Mouse (Mus musculus): ENCODE measurements around the gene Tent4b. TPM values are rescaled to one million over a fixed set of nuclear protein-coding genes. Genes with fewer than 3 reads are reported as not detected.

The Tent4b gene
- polyA plus RNA-seq, 1 experiment from 2014 or later = 11.3 TPM

DNA sequence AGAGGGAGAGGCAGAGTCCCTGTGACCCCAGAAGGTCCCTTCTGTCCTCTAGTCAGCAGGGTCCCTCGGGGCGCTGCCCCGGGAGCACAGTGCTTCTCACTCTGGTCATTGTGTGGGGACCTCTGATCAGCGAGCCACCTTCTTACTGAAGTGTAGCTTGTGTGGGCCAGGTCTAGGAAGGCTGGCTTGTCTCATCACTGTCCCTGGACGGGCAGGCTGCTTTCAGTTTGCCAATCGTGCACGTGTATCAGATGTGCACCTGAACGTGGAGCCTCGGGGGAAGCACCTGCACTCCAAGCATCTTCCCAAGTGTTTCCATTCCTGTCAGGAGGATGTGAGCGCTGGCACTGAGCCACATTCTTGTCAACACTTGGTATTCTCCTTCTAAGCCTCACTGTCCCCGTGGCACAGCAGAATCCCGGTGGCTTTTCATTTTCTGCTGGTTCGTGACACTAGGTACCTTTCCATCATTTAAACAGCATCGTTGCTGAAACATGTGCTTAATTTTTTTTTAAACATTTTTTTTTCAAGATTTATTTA, 87.5 kb downstream of the Tent4b start:
- H3K4me1 ChIP-seq = peaks cover 52% of the 10 kb centered on the region
- H3K36me3 ChIP-seq = no peaks in the 10 kb centered on the region
- no peaks in the 10 kb centered on the region for H3K9me3 ChIP-seq
- no peak overlapping the region for H3K27ac ChIP-seq
- DNase-seq (ENCODE audit: low spot score) = no peak
- peaks cover 45% of the 10 kb centered on the region for H3K27me3 ChIP-seq (ENCODE audit: insufficient read depth, poor library complexity, severe bottlenecking)
- H3K4me3 ChIP-seq = no peak overlapping the region
- whole genome bisulfite sequencing = 70% methylated on average over 14 of the region's 14 CpGs

DNA sequence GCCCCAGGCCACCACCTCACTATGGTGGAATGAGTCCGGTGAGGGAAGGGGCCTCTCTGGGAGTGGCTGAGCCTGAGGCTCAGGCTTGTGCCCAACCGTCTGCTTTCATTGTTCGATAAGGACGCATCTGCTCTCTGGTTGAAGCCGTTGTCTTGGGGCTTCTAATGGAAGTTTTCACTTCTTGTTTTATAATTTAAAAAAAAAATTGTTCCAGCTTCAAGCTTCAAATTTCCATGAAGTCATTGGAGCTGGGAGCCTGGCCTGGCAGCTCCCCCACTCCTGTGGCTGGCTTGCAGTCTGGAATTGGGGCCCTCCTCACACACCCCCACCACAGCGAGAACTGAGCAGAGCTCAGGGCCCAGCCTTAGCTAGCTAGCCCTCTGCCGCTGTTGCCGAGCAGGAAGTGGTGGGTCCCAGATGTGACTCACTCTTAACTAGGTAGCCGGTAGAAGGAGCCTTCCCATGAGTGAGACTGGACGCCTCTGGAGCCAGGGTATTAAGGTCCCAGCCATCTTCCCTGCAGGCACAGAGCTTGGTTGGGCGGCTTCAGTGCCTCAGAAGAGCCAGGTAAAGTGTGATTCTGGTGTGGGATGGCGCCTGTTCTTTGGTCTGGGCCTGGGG, 89.7 kb downstream of the Tent4b start:
- WGBS = 58% methylated on average over 12 of the region's 12 CpGs
- no peak for DNase-seq (ENCODE audit: low spot score)
- Histone ChIP-seq H3K27ac (peak overlapping the region; percentile 75), H3K27me3 (ENCODE audit: insufficient read depth, poor library complexity, severe bottlenecking) (peaks cover 44% of the 10 kb centered on the region), H3K36me3 (no peaks in the 10 kb centered on the region), H3K4me1 (peaks cover 38% of the 10 kb centered on the region), H3K4me3 (no peak overlapping the region), H3K9me3 (no peaks in the 10 kb centered on the region)

- Histone ChIP-seq H3K36me3 (no peaks in the 10 kb centered on the region), H3K27me3 (ENCODE audit: insufficient read depth, poor library complexity, severe bottlenecking) (peaks cover 42% of the 10 kb centered on the region), H3K9me3 (no peaks in the 10 kb centered on the region), H3K27ac (no peak overlapping the region), H3K4me1 (peaks cover 31% of the 10 kb centered on the region), H3K4me3 (no peak overlapping the region)
- 68% methylated on average over 1 of the region's 1 CpGs for WGBS
- DNase-seq (ENCODE audit: low spot score) = no peak
These were observed 90.9 kb downstream of the Tent4b start for GRCm38 (mm10) chr8:88289901-88290300.

DNA sequence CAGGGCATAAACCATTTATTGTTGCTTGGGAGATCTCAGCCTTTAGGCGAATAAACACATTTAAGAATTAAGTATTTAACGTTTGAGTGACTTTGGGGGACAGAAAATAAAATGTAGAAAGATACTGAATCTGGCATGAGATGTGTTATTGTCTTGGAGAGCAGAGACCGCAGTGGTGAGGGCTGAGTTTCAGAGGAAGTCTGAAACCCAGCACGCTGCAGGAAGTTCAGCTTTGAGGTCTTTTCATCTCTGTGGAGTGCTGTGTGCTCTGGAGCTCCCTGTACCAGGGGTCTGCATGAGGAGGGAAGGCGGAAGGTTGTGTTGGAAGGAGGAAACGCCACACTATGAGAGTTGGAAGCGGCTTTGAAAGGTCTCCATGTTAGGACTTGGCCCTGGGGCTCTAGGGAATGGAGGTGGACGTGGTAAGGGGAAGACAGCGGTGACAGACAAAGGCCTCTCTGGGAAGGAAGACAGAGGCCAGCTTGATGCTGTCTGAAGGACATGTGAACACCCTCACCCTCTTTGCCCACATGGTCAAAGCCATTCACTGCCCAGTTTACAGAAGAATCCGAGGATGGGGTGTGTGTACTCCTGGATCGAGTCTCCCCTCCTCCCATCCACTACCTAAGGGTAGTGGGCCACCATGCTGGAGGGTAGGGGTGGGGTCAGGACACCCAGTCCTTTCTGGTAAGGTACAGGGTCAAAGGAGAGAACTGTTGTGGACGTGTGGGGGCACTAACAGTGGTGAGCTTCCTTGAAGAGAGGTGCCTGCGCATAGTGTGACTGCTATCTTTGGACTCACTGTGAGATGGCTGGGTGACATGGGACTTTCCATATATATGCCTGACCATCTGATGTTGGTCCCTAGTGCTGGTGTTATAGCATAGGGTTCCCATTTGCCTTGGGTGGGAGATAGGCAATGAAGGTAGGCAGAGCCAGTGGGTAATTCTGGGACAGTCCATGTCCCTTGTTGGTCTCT, 91.6 kb downstream of the Tent4b start:
- H3K4me3 ChIP-seq = no peak overlapping the region
- H3K4me1 ChIP-seq = peaks cover 26% of the 10 kb centered on the region
- WGBS = 79% methylated on average over 13 of the region's 13 CpGs
- no peaks in the 10 kb centered on the region for H3K36me3 ChIP-seq
- H3K27ac ChIP-seq = no peak overlapping the region
- no peaks in the 10 kb centered on the region for H3K9me3 ChIP-seq
- peaks cover 36% of the 10 kb centered on the region for H3K27me3 ChIP-seq (ENCODE audit: insufficient read depth, poor library complexity, severe bottlenecking)
- DNase-seq (ENCODE audit: low spot score) = no peak

GRCm38 (mm10) chr8:88291305-88291690, 92.3 kb downstream of the Tent4b start:
- Histone ChIP-seq H3K4me3 (no peak overlapping the region), H3K27me3 (ENCODE audit: insufficient read depth, poor library complexity, severe bottlenecking) (peaks cover 36% of the 10 kb centered on the region), H3K4me1 (peaks cover 20% of the 10 kb centered on the region), H3K9me3 (no peaks in the 10 kb centered on the region), H3K36me3 (no peaks in the 10 kb centered on the region), H3K27ac (no peak overlapping the region; the same call in 1 of the 2 replicates)
- WGBS = 85% methylated on average over 11 of the region's 11 CpGs
- DNase-seq (ENCODE audit: low spot score) = no peak

DNA sequence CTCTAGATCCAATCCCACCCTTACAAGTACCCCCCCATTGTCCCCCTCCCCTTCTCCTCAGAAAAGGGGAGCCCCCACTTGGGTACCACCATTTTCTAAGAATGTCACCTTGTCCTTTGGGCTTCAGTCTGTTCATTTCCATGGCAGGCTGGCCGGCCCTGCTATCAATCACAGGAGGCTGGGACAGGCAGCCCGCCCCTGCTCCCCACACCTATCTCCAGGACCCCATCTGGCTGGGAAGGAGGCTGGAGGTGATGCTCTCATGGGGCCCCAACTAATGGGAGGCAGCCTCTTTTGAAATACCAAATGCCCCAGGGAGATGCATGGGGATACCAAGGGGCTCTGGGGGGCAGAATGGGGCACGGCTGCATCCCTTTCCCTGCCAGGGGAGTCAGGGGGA, 93.9 kb downstream of the Tent4b start:
- no peaks in the 10 kb centered on the region for H3K9me3 ChIP-seq
- peaks cover 18% of the 10 kb centered on the region for H3K4me1 ChIP-seq
- peaks cover 30% of the 10 kb centered on the region for H3K27me3 ChIP-seq (ENCODE audit: insufficient read depth, poor library complexity, severe bottlenecking)
- 82% methylated on average over 3 of the region's 3 CpGs for WGBS
- no peak for DNase-seq (ENCODE audit: low spot score)
- H3K27ac ChIP-seq = no peak overlapping the region
- H3K4me3 ChIP-seq = no peak overlapping the region
- H3K36me3 ChIP-seq = no peaks in the 10 kb centered on the region

GRCm38 (mm10) chr8:88293590-88294356, 94.8 kb downstream of the Tent4b start:
- no peaks in the 10 kb centered on the region for H3K9me3 ChIP-seq
- DNase-seq (ENCODE audit: low spot score) = no peak
- 82% methylated on average over 9 of the region's 9 CpGs for WGBS
- H3K36me3 ChIP-seq = no peaks in the 10 kb centered on the region
- H3K4me3 ChIP-seq = no peak overlapping the region
- H3K27ac ChIP-seq = no peak overlapping the region
- peaks cover 19% of the 10 kb centered on the region for H3K4me1 ChIP-seq
- H3K27me3 ChIP-seq (ENCODE audit: insufficient read depth, poor library complexity, severe bottlenecking) = peaks cover 26% of the 10 kb centered on the region

DNA sequence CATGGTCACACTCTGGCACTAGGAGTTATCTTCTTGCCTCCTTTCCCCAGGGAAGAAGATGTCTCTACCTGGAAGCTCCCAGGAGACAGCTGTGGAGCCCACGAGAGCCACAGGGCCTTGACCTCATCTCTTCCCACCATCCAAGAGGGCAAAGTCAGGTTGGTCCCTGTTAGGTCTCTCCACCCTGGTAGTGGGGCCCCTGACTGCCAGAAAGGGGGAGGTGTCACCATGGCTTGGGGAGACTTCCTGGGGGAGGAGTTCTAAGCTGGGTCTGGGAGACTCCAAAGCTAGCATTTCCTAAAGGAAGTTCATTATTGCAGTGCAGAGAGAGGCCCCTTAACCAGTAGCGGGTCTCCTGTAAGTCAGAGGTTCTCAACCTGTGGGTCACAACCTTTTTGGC, 96.0 kb downstream of the Tent4b start:
- Histone ChIP-seq H3K27ac (no peak overlapping the region), H3K4me1 (peaks cover 26% of the 10 kb centered on the region), H3K27me3 (ENCODE audit: insufficient read depth, poor library complexity, severe bottlenecking) (peaks cover 27% of the 10 kb centered on the region), H3K36me3 (no peaks in the 10 kb centered on the region), H3K4me3 (no peak overlapping the region), H3K9me3 (no peaks in the 10 kb centered on the region)
- 91% methylated on average over 2 of the region's 2 CpGs for WGBS
- no peak for DNase-seq (ENCODE audit: low spot score)

- peaks cover 41% of the 10 kb centered on the region for H3K4me1 ChIP-seq
- WGBS = 42% methylated on average over 12 of the region's 12 CpGs
- peak overlapping the region; percentile 77; the same call in 1 of the 2 replicates for H3K27ac ChIP-seq
These were observed 99.1 kb downstream of the Tent4b start for GRCm38 (mm10) chr8:88297976-88298732.

GRCm38 (mm10) chr8:88298733-88299103, 99.7 kb downstream of the Tent4b start:
- no peaks in the 10 kb centered on the region for H3K9me3 ChIP-seq
- DNase-seq (ENCODE audit: low spot score) = no peak
- peaks cover 41% of the 10 kb centered on the region for H3K4me1 ChIP-seq
- H3K27me3 ChIP-seq (ENCODE audit: insufficient read depth, poor library complexity, severe bottlenecking) = 0 out of 2 replicates have a peak, but pooled peaks cover 6% of the 10 kb centered on the region
- no peaks in the 10 kb centered on the region for H3K36me3 ChIP-seq
- 84% methylated on average over 10 of the region's 10 CpGs for WGBS
- peak overlapping the region; percentile 77 for H3K27ac ChIP-seq
- no peak overlapping the region for H3K4me3 ChIP-seq

More at GRCm38 (mm10) chr8:88297976-88298732, 99.1 kb downstream of the Tent4b start:
- DNase-seq (ENCODE audit: low spot score) = peak; percentile 88
- no peak overlapping the region for H3K4me3 ChIP-seq
- H3K36me3 ChIP-seq = no peaks in the 10 kb centered on the region
- 0 out of 2 replicates have a peak, but pooled peaks cover 6% of the 10 kb centered on the region for H3K27me3 ChIP-seq (ENCODE audit: insufficient read depth, poor library complexity, severe bottlenecking)
- H3K9me3 ChIP-seq = no peaks in the 10 kb centered on the region

- Histone ChIP-seq H3K9me3 (no peaks in the 10 kb centered on the region), H3K27ac (peak overlapping the region; percentile 77), H3K4me3 (peak overlapping the region; percentile 3; the same call in 1 of the 2 replicates), H3K4me1 (peaks cover 38% of the 10 kb centered on the region), H3K36me3 (no peaks in the 10 kb centered on the region), H3K27me3 (ENCODE audit: insufficient read depth, poor library complexity, severe bottlenecking) (0 out of 2 replicates have a peak, but pooled peaks cover 6% of the 10 kb centered on the region)
- peak; percentile 85 for DNase-seq (ENCODE audit: low spot score)
- 60% methylated on average over 10 of the region's 10 CpGs for WGBS
These were observed 101.0 kb downstream of the Tent4b start for GRCm38 (mm10) chr8:88299907-88300603.
